Mouse (Mus musculus): ENCODE measurements around the gene Slc2a12. TPM values are rescaled to one million over a fixed set of nuclear protein-coding genes. Genes with fewer than 3 reads are reported as not detected.

Slc2a12 gene
- polyA plus RNA-seq, 1 experiment from 2014 or later, result 3.0 TPM

- H3K4me1 ChIP-seq, result 0 out of 2 replicates have a peak, but pooled peaks cover 3% of the 10 kb centered on the region
Measured at GRCm38 (mm10) chr10:22710173-22710777, 65.5 kb downstream of the Slc2a12 start.

DNA sequence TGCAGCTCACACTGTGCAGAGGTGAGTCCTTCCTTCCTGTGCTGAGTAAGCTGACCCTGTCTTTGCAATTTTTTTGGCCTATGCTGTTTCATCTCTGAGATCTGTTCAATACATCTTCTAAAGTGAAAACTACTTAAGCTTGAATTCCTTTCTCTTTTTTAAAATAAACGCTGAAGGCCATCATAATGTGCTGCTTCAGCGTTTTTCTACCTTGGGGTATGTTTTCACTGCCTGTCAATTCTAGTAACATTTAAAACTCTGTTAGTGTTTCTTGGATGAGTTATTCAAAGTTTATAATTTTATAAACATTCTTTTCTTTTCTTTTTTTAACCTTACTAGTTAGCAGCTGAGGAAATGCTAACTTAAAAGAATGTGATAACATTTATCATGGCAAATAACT, 68.1 kb downstream of the Slc2a12 start:
- H3K4me2 ChIP-seq, result no peak overlapping the region
- no peaks in the 10 kb centered on the region for H3K27me3 ChIP-seq
- H3K4me3 ChIP-seq, result no peak overlapping the region
- H3K27ac ChIP-seq, result no peak overlapping the region
- H3K9me3 ChIP-seq, result no peaks in the 10 kb centered on the region
- 81% methylated on average over 2 of the region's 2 CpGs for WGBS
- H3K9ac ChIP-seq, result no peak overlapping the region
- no peak for ATAC-seq (ENCODE audit: insufficient number of reproducible peaks, low FRiP score, low TSS enrichment, low read depth)
- H3K36me3 ChIP-seq, result peaks cover 27% of the 10 kb centered on the region
- H3K4me1 ChIP-seq, result 0 out of 2 replicates have a peak, but pooled peaks cover 3% of the 10 kb centered on the region

More at GRCm38 (mm10) chr10:22710173-22710777, 65.5 kb downstream of the Slc2a12 start:
- Histone ChIP-seq H3K9ac (no peak overlapping the region), H3K4me2 (no peak overlapping the region), H3K27me3 (no peaks in the 10 kb centered on the region), H3K9me3 (no peaks in the 10 kb centered on the region), H3K4me3 (no peak overlapping the region), H3K36me3 (peaks cover 52% of the 10 kb centered on the region), H3K27ac (no peak overlapping the region)
- WGBS, result 85% methylated on average over 13 of the region's 13 CpGs
- no peak for ATAC-seq (ENCODE audit: insufficient number of reproducible peaks, low FRiP score, low TSS enrichment, low read depth)

DNA sequence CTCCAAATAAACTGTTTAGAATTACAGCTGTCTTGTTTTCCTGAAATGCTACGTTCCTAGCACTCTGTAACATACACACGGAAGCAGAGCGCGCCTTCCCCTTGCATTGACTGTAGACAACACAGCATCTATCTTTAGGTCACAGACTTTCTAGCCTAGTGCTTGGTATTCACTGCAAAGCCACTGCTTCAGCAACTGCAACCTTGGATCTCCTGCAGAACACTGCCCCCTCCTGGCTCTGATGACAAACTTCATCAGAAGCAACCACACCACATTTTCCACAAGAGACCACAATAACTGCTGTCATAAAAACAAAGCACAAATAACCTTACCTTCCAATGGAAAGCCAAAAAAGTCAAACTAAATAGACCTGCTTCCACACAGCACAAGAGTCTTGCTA, 69.7 kb downstream of the Slc2a12 start:
- Histone ChIP-seq H3K27me3 (no peaks in the 10 kb centered on the region), H3K36me3 (peaks cover 12% of the 10 kb centered on the region; the same call in 1 of the 2 replicates), H3K27ac (no peak overlapping the region), H3K4me1 (0 out of 2 replicates have a peak, but pooled peaks cover 3% of the 10 kb centered on the region), H3K4me3 (no peak overlapping the region), H3K4me2 (no peak overlapping the region), H3K9ac (no peak overlapping the region), H3K9me3 (no peaks in the 10 kb centered on the region)
- 82% methylated on average over 4 of the region's 4 CpGs for WGBS
- no peak for ATAC-seq (ENCODE audit: insufficient number of reproducible peaks, low FRiP score, low TSS enrichment, low read depth)

DNA sequence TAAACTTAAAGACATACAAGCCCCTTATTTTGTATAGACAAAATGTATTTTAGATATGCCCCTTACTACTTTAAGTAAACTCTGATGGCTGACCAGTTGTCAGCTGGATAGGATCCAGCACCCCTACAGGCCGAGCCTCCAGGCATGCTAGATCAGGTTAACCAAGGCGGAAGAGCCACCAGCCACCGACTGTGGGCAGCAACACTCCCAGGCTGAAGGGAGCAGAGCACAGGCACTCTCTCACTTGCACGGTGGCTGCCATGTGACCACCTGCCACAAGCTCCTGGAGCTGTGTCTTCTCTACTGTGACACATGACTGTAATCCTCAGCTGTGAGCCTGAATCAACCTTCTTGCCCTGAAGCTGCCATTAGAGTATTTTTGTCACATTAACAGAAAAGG, 73.7 kb downstream of the Slc2a12 start:
- WGBS, result 38% methylated on average over 4 of the region's 4 CpGs
- Histone ChIP-seq H3K27me3 (no peaks in the 10 kb centered on the region), H3K4me2 (no peak overlapping the region), H3K9ac (no peak overlapping the region), H3K9me3 (no peaks in the 10 kb centered on the region), H3K4me1 (0 out of 2 replicates have a peak, but pooled peaks cover 3% of the 10 kb centered on the region), H3K36me3 (no peaks in the 10 kb centered on the region), H3K4me3 (no peak overlapping the region), H3K27ac (no peak overlapping the region)
- 0 out of 2 replicates have a peak, but pooled peaks have one; percentile 40 for ATAC-seq (ENCODE audit: insufficient number of reproducible peaks, low FRiP score, low TSS enrichment, low read depth)

DNA sequence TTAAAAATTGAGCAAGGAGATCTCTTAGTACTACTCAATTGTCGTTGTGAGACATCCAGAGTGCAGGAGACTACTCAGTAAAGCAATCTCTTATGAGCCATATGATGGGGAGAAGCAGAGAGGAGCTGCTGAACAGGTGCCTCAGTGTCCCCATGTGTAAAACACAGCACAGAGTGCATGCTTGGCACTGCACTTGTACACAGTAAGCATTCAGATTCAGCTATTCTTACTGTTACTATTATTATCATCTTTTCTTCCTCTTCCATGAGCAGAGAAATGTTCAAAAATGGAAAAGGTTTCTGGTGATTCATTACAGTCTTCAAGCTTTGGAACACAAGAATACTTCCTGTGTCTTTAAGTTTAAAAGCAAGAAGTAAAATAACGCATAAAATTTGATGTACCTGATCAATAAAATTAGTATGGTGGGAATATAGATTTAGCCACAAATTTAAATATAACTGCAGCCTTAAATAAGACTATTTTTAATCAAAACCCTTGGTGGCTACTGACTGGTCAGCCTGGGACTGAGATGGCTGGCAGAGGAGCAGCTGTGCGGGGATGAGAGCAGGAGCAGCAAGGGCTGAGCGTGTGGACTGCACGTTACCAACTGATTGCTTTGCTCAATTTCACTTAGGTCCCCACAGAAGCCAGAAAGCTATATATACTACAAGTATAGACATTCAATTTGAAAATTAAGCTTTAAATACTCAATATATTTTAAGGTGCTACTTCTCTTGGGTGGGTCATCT, 76.1 kb downstream of the Slc2a12 start:
- Histone ChIP-seq H3K4me2 (no peak overlapping the region), H3K4me1 (no peaks in the 10 kb centered on the region), H3K9ac (no peak overlapping the region), H3K27ac (no peak overlapping the region), H3K9me3 (no peaks in the 10 kb centered on the region), H3K4me3 (no peak overlapping the region), H3K27me3 (no peaks in the 10 kb centered on the region), H3K36me3 (no peaks in the 10 kb centered on the region)
- 88% methylated on average over 5 of the region's 5 CpGs for WGBS
- ATAC-seq (ENCODE audit: insufficient number of reproducible peaks, low FRiP score, low TSS enrichment, low read depth), result no peak

GRCm38 (mm10) chr10:22725166-22725565, 80.4 kb downstream of the Slc2a12 start:
- Histone ChIP-seq H3K4me1 (peaks cover 13% of the 10 kb centered on the region), H3K27me3 (no peaks in the 10 kb centered on the region), H3K4me2 (no peak overlapping the region), H3K36me3 (no peaks in the 10 kb centered on the region), H3K4me3 (no peak overlapping the region), H3K9me3 (no peaks in the 10 kb centered on the region), H3K9ac (no peak overlapping the region), H3K27ac (no peak overlapping the region)
- no peak for ATAC-seq (ENCODE audit: insufficient number of reproducible peaks, low FRiP score, low TSS enrichment, low read depth)
- WGBS, result 71% methylated on average over 4 of the region's 4 CpGs

- H3K9me3 ChIP-seq, result no peaks in the 10 kb centered on the region
- H3K27me3 ChIP-seq, result no peaks in the 10 kb centered on the region
- no peak for ATAC-seq (ENCODE audit: insufficient number of reproducible peaks, low FRiP score, low TSS enrichment, low read depth)
- H3K4me2 ChIP-seq, result no peak overlapping the region
- H3K9ac ChIP-seq, result no peak overlapping the region
- no peak overlapping the region for H3K4me3 ChIP-seq
- H3K36me3 ChIP-seq, result no peaks in the 10 kb centered on the region
- WGBS, result 68% methylated on average over 7 of the region's 7 CpGs
- H3K4me1 ChIP-seq, result peaks cover 16% of the 10 kb centered on the region
- no peak overlapping the region for H3K27ac ChIP-seq
Measured at GRCm38 (mm10) chr10:22726295-22726694, 81.5 kb downstream of the Slc2a12 start.

GRCm38 (mm10) chr10:22728257-22728656, 83.4 kb downstream of the Slc2a12 start:
- Histone ChIP-seq H3K27ac (no peak overlapping the region), H3K36me3 (no peaks in the 10 kb centered on the region), H3K9ac (no peak overlapping the region), H3K4me2 (no peak overlapping the region), H3K4me1 (peaks cover 22% of the 10 kb centered on the region), H3K27me3 (no peaks in the 10 kb centered on the region), H3K9me3 (no peaks in the 10 kb centered on the region), H3K4me3 (no peak overlapping the region)
- ATAC-seq (ENCODE audit: insufficient number of reproducible peaks, low FRiP score, low TSS enrichment, low read depth), result no peak
- WGBS, result 81% methylated on average over 1 of the region's 1 CpGs

DNA sequence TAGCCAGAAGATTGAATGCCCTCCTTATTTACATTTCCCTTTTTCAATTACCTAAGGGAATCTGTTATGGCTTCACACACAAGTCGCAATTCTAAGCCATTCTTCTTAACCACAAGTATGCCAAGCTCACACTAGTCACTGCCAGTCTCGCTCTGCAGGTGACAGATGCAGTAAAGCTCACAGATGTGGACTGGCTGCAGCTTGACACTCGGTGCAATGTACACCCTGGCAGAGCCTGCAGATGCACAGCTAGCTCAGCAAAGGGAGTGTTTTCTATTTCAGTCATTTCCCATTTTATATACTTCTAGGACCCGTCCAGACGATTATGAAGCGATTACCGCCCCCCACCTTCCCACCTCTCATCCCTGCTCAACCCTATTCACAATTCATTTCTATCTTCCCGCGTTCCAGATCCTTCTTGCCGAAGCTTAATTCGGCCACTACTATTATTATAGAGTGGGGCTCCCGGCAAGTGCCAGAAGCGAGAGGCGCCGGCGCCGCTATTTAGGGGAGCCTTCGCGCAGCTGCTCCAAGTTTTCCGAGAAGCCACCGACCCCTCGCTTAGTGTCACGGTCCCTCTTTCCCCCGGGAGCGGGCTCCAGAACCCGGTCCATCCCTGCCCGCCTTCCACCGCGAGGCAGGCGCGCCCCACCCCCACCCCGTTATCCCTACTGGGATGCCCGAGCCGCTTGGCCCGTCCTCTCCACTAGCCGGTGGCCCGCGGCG, 85.6 kb downstream of the Slc2a12 start:
- Histone ChIP-seq H3K4me1 (peaks cover 22% of the 10 kb centered on the region), H3K36me3 (no peaks in the 10 kb centered on the region), H3K27ac (peak overlapping the region; percentile 88), H3K9ac (peak overlapping the region; percentile 98), H3K27me3 (no peaks in the 10 kb centered on the region), H3K4me2 (peak overlapping the region; percentile 69), H3K9me3 (no peaks in the 10 kb centered on the region), H3K4me3 (peak overlapping the region; percentile 96)
- ATAC-seq (ENCODE audit: insufficient number of reproducible peaks, low FRiP score, low TSS enrichment, low read depth), result peak; percentile 49; the same call in 1 of the 2 replicates
- WGBS, result under 1% methylated on average over 37 of the region's 39 CpGs

- Histone ChIP-seq H3K27me3 (no peaks in the 10 kb centered on the region), H3K4me3 (peak overlapping the region; percentile 96), H3K36me3 (no peaks in the 10 kb centered on the region), H3K4me2 (peak overlapping the region; percentile 69), H3K9me3 (no peaks in the 10 kb centered on the region), H3K4me1 (peaks cover 22% of the 10 kb centered on the region), H3K9ac (peak overlapping the region; percentile 98), H3K27ac (peak overlapping the region; percentile 88)
- ATAC-seq (ENCODE audit: insufficient number of reproducible peaks, low FRiP score, low TSS enrichment, low read depth), result peak; percentile 24; the same call in 1 of the 2 replicates
- WGBS, result 0% methylated on average over 33 of the region's 33 CpGs
Measured at GRCm38 (mm10) chr10:22730992-22731271, 86.1 kb downstream of the Slc2a12 start.

- peak; percentile 98 for ATAC-seq (ENCODE audit: insufficient number of reproducible peaks, low FRiP score, low TSS enrichment, low read depth)
- WGBS, result under 1% methylated on average over 72 of the region's 77 CpGs
- Histone ChIP-seq H3K4me3 (peak within 1 kb of the TSS; percentile 96), H3K36me3 (no peaks in the 10 kb centered on the region), H3K4me1 (peaks cover 21% of the 10 kb centered on the region), H3K27me3 (no peaks in the 10 kb centered on the region), H3K9me3 (no peaks in the 10 kb centered on the region), H3K4me2 (peak within 1 kb of the TSS; percentile 86), H3K27ac (peak within 1 kb of the TSS; percentile 88), H3K9ac (peak within 1 kb of the TSS; percentile 98)
Measured at GRCm38 (mm10) chr10:22731272-22732093, 86.7 kb downstream of the Slc2a12 start, which contains the start of gene Tbpl1. Gene Tbpl1, minus strand, starts transcription at chr10:22731938.

All from limb, embryonic 15.5 days (tissue).